Mouse (Mus musculus) liver, adult 2 months (tissue): ENCODE measurements at regions not wholly inside any gene's neighbourhood (a gene's known extent, or its start where the extent isn't known, plus 50 kb on each side); places are given as distances from the start of the nearest gene placed in this dataset.
A peak's percentile ranks its signal among the peaks of the same experiment; 100 is the strongest.

ENCODE experiments used
- DNase-seq: peaks from one replicate; pipeline ENCODE4 v3.0.0-alpha.2; 2011; ENCODE audit warnings: low read depth, low spot score; ENCODE audit errors: extremely low read depth
- H3K27ac ChIP-seq: fragments of 200-500 bp; replicated peaks from 2 replicates; pipeline ENCODE4 v1.5.1; 2012; ENCODE audit warnings: low read depth, mild to moderate bottlenecking, control low read depth, inconsistent platforms, low read length; ENCODE audit not compliant: insufficient read depth
- H3K27me3 ChIP-seq: fragments of 200-500 bp; 2 replicates; pipeline ENCODE4 v1.6.1; 2012; ENCODE audit warnings: mild to moderate bottlenecking, moderate library complexity, low read length, inconsistent platforms; ENCODE audit not compliant: control insufficient read depth, insufficient read depth
- H3K36me3 ChIP-seq: fragments of 200-500 bp; 2 replicates; pipeline ENCODE4 v1.6.1; 2012; ENCODE audit warnings: low read length, inconsistent platforms; ENCODE audit not compliant: control insufficient read depth, insufficient read depth
- H3K4me1 ChIP-seq: fragments of 200-500 bp; 2 replicates; pipeline ENCODE4 v1.6.1; 2011; ENCODE audit warnings: low read length; ENCODE audit not compliant: control insufficient read depth, insufficient read depth
- H3K4me3 ChIP-seq: fragments of 200-500 bp; 2 replicates; pipeline ENCODE4 v1.5.1; 2011; ENCODE audit warnings: low read depth, mild to moderate bottlenecking, control low read depth, low read length, moderate library complexity; ENCODE audit not compliant: insufficient read depth
- H3K79me2 ChIP-seq: fragments of 200-500 bp; 2 replicates; pipeline ENCODE4 v1.6.1; 2012; ENCODE audit warnings: inconsistent platforms, mild to moderate bottlenecking, low read length, moderate library complexity; ENCODE audit not compliant: control insufficient read depth, insufficient read depth
- H3K9ac ChIP-seq: fragments of 200-500 bp; 2 replicates; pipeline ENCODE4 v1.6.1; 2012; ENCODE audit warnings: low read depth, mild to moderate bottlenecking, control low read depth, inconsistent platforms, low read length
- CTCF ChIP-seq: fragments of 200-500 bp; IDR thresholded peaks from 2 replicates; pipeline ENCODE4 v1.5.1; 2011; ENCODE audit warnings: low read depth, low read length, control low read depth
- POLR2A ChIP-seq: fragments of 200-500 bp; IDR thresholded peaks from 2 replicates; pipeline ENCODE4 v1.6.1; 2011; ENCODE audit warnings: low read length, control low read depth; ENCODE audit not compliant: insufficient read depth; ENCODE audit errors: extremely low read depth
- WGBS: fragments of 180-500 bp; shearing (Covaris S2); methylation state at CpG from one replicate; pipeline ENCODE4 v1.1.7; 2018; 5-methylcytosine and 5-hydroxymethylcytosine counted together

- Histone ChIP-seq H3K27me3 (no peaks in the 10 kb centered on the region), H3K9ac (no peak overlapping the region), H3K79me2 (no peaks in the 10 kb centered on the region), H3K36me3 (no peaks in the 10 kb centered on the region), H3K27ac (no peak overlapping the region), H3K4me1 (no peaks in the 10 kb centered on the region), H3K4me3 (no peak overlapping the region)
- DNase-seq: peak; percentile 4
- TF ChIP-seq POLR2A (no peak), CTCF (no peak)
- WGBS: 75% methylated on average over 6 of the region's 6 CpGs
Measured at GRCm38 (mm10) chr1:184260722-184261384, 226.8 kb upstream of the 1700056E22Rik start.

GRCm38 (mm10) chr1:184259853-184260252 lies 225.8 kb upstream of the 1700056E22Rik start:
- H3K27me3 ChIP-seq: no peaks in the 10 kb centered on the region
- DNase-seq: no peak
- no peak overlapping the region for H3K27ac ChIP-seq
- TF ChIP-seq CTCF (no peak), POLR2A (no peak)
- H3K4me3 ChIP-seq: no peak overlapping the region
- H3K36me3 ChIP-seq: no peaks in the 10 kb centered on the region
- no peaks in the 10 kb centered on the region for H3K79me2 ChIP-seq
- WGBS: 90% methylated on average over 9 of the region's 9 CpGs
- H3K9ac ChIP-seq: no peak overlapping the region
- H3K4me1 ChIP-seq: no peaks in the 10 kb centered on the region

- H3K27ac ChIP-seq: no peak overlapping the region
- no peak overlapping the region for H3K9ac ChIP-seq
- 90% methylated on average over 6 of the region's 6 CpGs for WGBS
- no peaks in the 10 kb centered on the region for H3K27me3 ChIP-seq
- no peaks in the 10 kb centered on the region for H3K79me2 ChIP-seq
- TF ChIP-seq CTCF (peak; percentile 4; the same call in 1 of the 2 replicates), POLR2A (no peak)
- no peak overlapping the region for H3K4me3 ChIP-seq
- H3K4me1 ChIP-seq: no peaks in the 10 kb centered on the region
- no peak for DNase-seq
- H3K36me3 ChIP-seq: no peaks in the 10 kb centered on the region
Measured at GRCm38 (mm10) chr1:184257356-184257755, 223.3 kb upstream of the 1700056E22Rik start.

GRCm38 (mm10) chr1:184254951-184255350 lies 220.8 kb upstream of the 1700056E22Rik start:
- TF ChIP-seq POLR2A (no peak), CTCF (no peak)
- Histone ChIP-seq H3K27ac (no peak overlapping the region), H3K36me3 (no peaks in the 10 kb centered on the region), H3K4me3 (no peak overlapping the region), H3K9ac (no peak overlapping the region), H3K79me2 (no peaks in the 10 kb centered on the region), H3K4me1 (no peaks in the 10 kb centered on the region), H3K27me3 (no peaks in the 10 kb centered on the region)
- WGBS: 75% methylated on average over 4 of the region's 4 CpGs
- DNase-seq: no peak

- no peak for DNase-seq
- Histone ChIP-seq H3K27ac (no peak overlapping the region), H3K36me3 (no peaks in the 10 kb centered on the region), H3K9ac (no peak overlapping the region), H3K27me3 (no peaks in the 10 kb centered on the region), H3K4me1 (no peaks in the 10 kb centered on the region), H3K4me3 (no peak overlapping the region), H3K79me2 (no peaks in the 10 kb centered on the region)
- WGBS: 84% methylated on average over 23 of the region's 23 CpGs
- TF ChIP-seq POLR2A: no peak
- no peak for TF ChIP-seq CTCF
Measured at GRCm38 (mm10) chr1:184244730-184245488, 210.8 kb upstream of the 1700056E22Rik start.

GRCm38 (mm10) chr1:184244296-184244695 lies 210.2 kb upstream of the 1700056E22Rik start:
- H3K9ac ChIP-seq: no peak overlapping the region
- 86% methylated on average over 9 of the region's 9 CpGs for WGBS

More at GRCm38 (mm10) chr1:184244296-184244695, 210.2 kb upstream of the 1700056E22Rik start:
- DNase-seq: no peak
- Histone ChIP-seq H3K79me2 (no peaks in the 10 kb centered on the region), H3K27ac (no peak overlapping the region), H3K4me3 (no peak overlapping the region), H3K36me3 (no peaks in the 10 kb centered on the region), H3K27me3 (no peaks in the 10 kb centered on the region), H3K4me1 (no peaks in the 10 kb centered on the region)
- TF ChIP-seq POLR2A (no peak), CTCF (no peak)
